Mouse (Mus musculus): ENCODE data around the gene Gng2. TPM values are rescaled to one million over a fixed set of nuclear protein-coding genes. Genes with fewer than 3 reads are reported as not detected.

Gng2 gene
- polyA plus RNA-seq, 1 experiment: 117 TPM

- H3K9me3 ChIP-seq (replicated peaks; ENCODE audit: control insufficient read depth, insufficient read depth, low read length, poor library complexity, severe bottlenecking): no peaks in the 10 kb centered on the region
- no peaks in the 10 kb centered on the region; the same call in 1 of the 2 replicates for H3K36me3 ChIP-seq (ENCODE audit: control insufficient read depth, insufficient read depth, low read length, poor library complexity, severe bottlenecking)
- TF ChIP-seq CTCF (IDR thresholded peaks at IDR 0.05; ENCODE audit: low read depth, low read length) (no peak), EP300 (IDR thresholded peaks at IDR 0.05; ENCODE audit: insufficient read depth, low read depth, low read length) (no peak), POLR2A (IDR thresholded peaks at IDR 0.05; ENCODE audit: insufficient read depth, low read length) (no peak)
- H3K4me3 ChIP-seq (ENCODE audit: low read depth, low read length): no peak overlapping the region
- no peak overlapping the region for H3K9ac ChIP-seq (ENCODE audit: low read depth, poor library complexity, severe bottlenecking)
- no peaks in the 10 kb centered on the region for H3K27me3 ChIP-seq (ENCODE audit: control insufficient read depth, insufficient read depth, low read length, poor library complexity, severe bottlenecking)
- H3K4me1 ChIP-seq (ENCODE audit: control insufficient read depth, insufficient read depth, low read length): no peaks in the 10 kb centered on the region
- no peak overlapping the region for H3K27ac ChIP-seq (ENCODE audit: insufficient read depth, low read length)
These were observed 22.4 kb downstream of the Gng2 start for GRCm38 (mm10) chr14:19955077-19955476.

DNA sequence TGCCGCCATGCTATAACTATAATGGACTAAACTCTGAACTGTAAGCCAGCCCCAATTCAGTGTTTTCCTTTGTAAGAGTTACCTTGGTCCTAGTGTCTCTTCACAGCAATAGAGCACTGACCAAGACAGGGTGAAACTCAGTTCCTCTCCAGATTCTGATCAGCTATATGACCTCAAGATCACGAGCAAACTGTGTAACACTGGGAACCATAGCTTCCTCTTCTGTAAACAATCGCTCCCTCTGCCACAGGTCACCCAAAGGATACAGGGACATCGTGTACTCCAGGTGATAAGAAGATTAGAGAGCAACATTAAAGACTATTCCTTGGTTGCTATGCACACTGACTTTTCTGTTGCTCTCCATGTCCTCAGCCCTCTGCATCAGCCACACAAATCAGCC, 26.6 kb downstream of the Gng2 start:
- H3K4me1 ChIP-seq (ENCODE audit: control insufficient read depth, insufficient read depth, low read length): no peaks in the 10 kb centered on the region
- H3K4me3 ChIP-seq (ENCODE audit: low read depth, low read length): no peak overlapping the region
- H3K9ac ChIP-seq (ENCODE audit: low read depth, poor library complexity, severe bottlenecking): no peak overlapping the region
- no peaks in the 10 kb centered on the region for H3K9me3 ChIP-seq (replicated peaks; ENCODE audit: control insufficient read depth, insufficient read depth, low read length, poor library complexity, severe bottlenecking)
- no peak for TF ChIP-seq POLR2A (IDR thresholded peaks at IDR 0.05; ENCODE audit: insufficient read depth, low read length)
- TF ChIP-seq EP300 (IDR thresholded peaks at IDR 0.05; ENCODE audit: insufficient read depth, low read depth, low read length): no peak
- no peak for TF ChIP-seq CTCF (IDR thresholded peaks at IDR 0.05; ENCODE audit: low read depth, low read length)
- H3K27me3 ChIP-seq (ENCODE audit: control insufficient read depth, insufficient read depth, low read length, poor library complexity, severe bottlenecking): no peaks in the 10 kb centered on the region
- H3K36me3 ChIP-seq (ENCODE audit: control insufficient read depth, insufficient read depth, low read length, poor library complexity, severe bottlenecking): no peaks in the 10 kb centered on the region
- H3K27ac ChIP-seq (ENCODE audit: insufficient read depth, low read length): no peak overlapping the region

GRCm38 (mm10) chr14:19949475-19949874, 28.0 kb downstream of the Gng2 start:
- Histone ChIP-seq H3K4me1 (ENCODE audit: control insufficient read depth, insufficient read depth, low read length) (no peaks in the 10 kb centered on the region), H3K9me3 (replicated peaks; ENCODE audit: control insufficient read depth, insufficient read depth, low read length, poor library complexity, severe bottlenecking) (no peaks in the 10 kb centered on the region), H3K4me3 (ENCODE audit: low read depth, low read length) (no peak overlapping the region), H3K36me3 (ENCODE audit: control insufficient read depth, insufficient read depth, low read length, poor library complexity, severe bottlenecking) (no peaks in the 10 kb centered on the region), H3K27me3 (ENCODE audit: control insufficient read depth, insufficient read depth, low read length, poor library complexity, severe bottlenecking) (no peaks in the 10 kb centered on the region), H3K27ac (ENCODE audit: insufficient read depth, low read length) (no peak overlapping the region), H3K9ac (ENCODE audit: low read depth, poor library complexity, severe bottlenecking) (no peak overlapping the region)
- TF ChIP-seq POLR2A (IDR thresholded peaks at IDR 0.05; ENCODE audit: insufficient read depth, low read length) (no peak), EP300 (IDR thresholded peaks at IDR 0.05; ENCODE audit: insufficient read depth, low read depth, low read length) (no peak), CTCF (IDR thresholded peaks at IDR 0.05; ENCODE audit: low read depth, low read length) (no peak)

DNA sequence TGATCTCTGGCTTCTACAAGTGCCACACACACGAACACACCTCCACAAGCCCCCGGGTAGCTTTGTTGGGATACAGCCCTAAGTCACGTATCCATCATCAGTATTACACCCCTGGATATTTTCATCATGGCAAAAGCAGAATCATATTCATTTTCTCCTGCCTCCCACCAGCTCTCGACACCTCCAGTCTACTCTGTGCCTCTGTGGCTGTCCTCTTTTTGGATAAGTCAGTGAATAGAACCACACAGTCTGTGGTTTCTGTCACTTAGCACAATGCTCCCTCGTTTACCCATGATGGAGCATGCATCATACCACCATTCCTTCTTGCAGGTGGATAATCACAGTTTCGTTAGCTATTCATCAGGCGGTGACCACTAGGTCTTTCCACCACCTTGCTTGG, 31.2 kb downstream of the Gng2 start:
- H3K4me3 ChIP-seq (ENCODE audit: low read depth, low read length): no peak overlapping the region
- H3K4me1 ChIP-seq (ENCODE audit: control insufficient read depth, insufficient read depth, low read length): no peaks in the 10 kb centered on the region
- H3K36me3 ChIP-seq (ENCODE audit: control insufficient read depth, insufficient read depth, low read length, poor library complexity, severe bottlenecking): no peaks in the 10 kb centered on the region
- TF ChIP-seq POLR2A (IDR thresholded peaks at IDR 0.05; ENCODE audit: insufficient read depth, low read length): no peak
- no peak for TF ChIP-seq CTCF (IDR thresholded peaks at IDR 0.05; ENCODE audit: low read depth, low read length)
- no peak for TF ChIP-seq EP300 (IDR thresholded peaks at IDR 0.05; ENCODE audit: insufficient read depth, low read depth, low read length)
- no peak overlapping the region for H3K9ac ChIP-seq (ENCODE audit: low read depth, poor library complexity, severe bottlenecking)
- H3K27ac ChIP-seq (ENCODE audit: insufficient read depth, low read length): no peak overlapping the region
- H3K27me3 ChIP-seq (ENCODE audit: control insufficient read depth, insufficient read depth, low read length, poor library complexity, severe bottlenecking): no peaks in the 10 kb centered on the region
- no peaks in the 10 kb centered on the region for H3K9me3 ChIP-seq (replicated peaks; ENCODE audit: control insufficient read depth, insufficient read depth, low read length, poor library complexity, severe bottlenecking)

GRCm38 (mm10) chr14:19942732-19943131, 34.7 kb downstream of the Gng2 start:
- Histone ChIP-seq H3K27ac (ENCODE audit: insufficient read depth, low read length) (no peak overlapping the region), H3K9me3 (replicated peaks; ENCODE audit: control insufficient read depth, insufficient read depth, low read length, poor library complexity, severe bottlenecking) (no peaks in the 10 kb centered on the region; the same call in 1 of the 2 replicates), H3K4me3 (ENCODE audit: low read depth, low read length) (no peak overlapping the region), H3K27me3 (ENCODE audit: control insufficient read depth, insufficient read depth, low read length, poor library complexity, severe bottlenecking) (no peaks in the 10 kb centered on the region), H3K4me1 (ENCODE audit: control insufficient read depth, insufficient read depth, low read length) (no peaks in the 10 kb centered on the region), H3K36me3 (ENCODE audit: control insufficient read depth, insufficient read depth, low read length, poor library complexity, severe bottlenecking) (no peaks in the 10 kb centered on the region), H3K9ac (ENCODE audit: low read depth, poor library complexity, severe bottlenecking) (no peak overlapping the region)
- TF ChIP-seq EP300 (IDR thresholded peaks at IDR 0.05; ENCODE audit: insufficient read depth, low read depth, low read length): no peak
- no peak for TF ChIP-seq CTCF (IDR thresholded peaks at IDR 0.05; ENCODE audit: low read depth, low read length)
- TF ChIP-seq POLR2A (IDR thresholded peaks at IDR 0.05; ENCODE audit: insufficient read depth, low read length): no peak

DNA sequence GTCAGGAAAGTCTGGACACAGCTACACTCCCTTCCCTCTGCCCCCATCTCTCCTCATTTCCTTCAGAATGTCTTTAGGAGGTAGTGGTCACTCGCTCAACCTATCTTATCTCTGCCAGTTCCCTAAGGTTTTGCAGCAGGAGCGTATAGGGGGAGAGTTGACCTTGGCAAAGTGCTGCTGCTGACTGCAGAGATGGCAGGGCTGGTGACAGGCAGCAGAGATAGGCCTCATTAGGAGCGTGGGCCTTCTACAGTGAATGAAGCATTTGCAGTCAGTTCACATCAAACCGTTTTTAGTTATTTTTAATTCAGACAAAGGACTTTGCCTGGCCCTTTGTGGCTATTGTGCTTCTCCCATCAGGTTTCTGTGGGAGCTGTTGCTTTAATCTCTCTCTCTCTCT, 35.1 kb downstream of the Gng2 start:
- Histone ChIP-seq H3K27ac (ENCODE audit: insufficient read depth, low read length) (no peak overlapping the region), H3K4me1 (ENCODE audit: control insufficient read depth, insufficient read depth, low read length) (no peaks in the 10 kb centered on the region), H3K4me3 (ENCODE audit: low read depth, low read length) (no peak overlapping the region), H3K9me3 (replicated peaks; ENCODE audit: control insufficient read depth, insufficient read depth, low read length, poor library complexity, severe bottlenecking) (no peaks in the 10 kb centered on the region; the same call in 1 of the 2 replicates), H3K36me3 (ENCODE audit: control insufficient read depth, insufficient read depth, low read length, poor library complexity, severe bottlenecking) (no peaks in the 10 kb centered on the region), H3K9ac (ENCODE audit: low read depth, poor library complexity, severe bottlenecking) (no peak overlapping the region), H3K27me3 (ENCODE audit: control insufficient read depth, insufficient read depth, low read length, poor library complexity, severe bottlenecking) (no peaks in the 10 kb centered on the region)
- TF ChIP-seq EP300 (IDR thresholded peaks at IDR 0.05; ENCODE audit: insufficient read depth, low read depth, low read length) (no peak), POLR2A (IDR thresholded peaks at IDR 0.05; ENCODE audit: insufficient read depth, low read length) (no peak), CTCF (IDR thresholded peaks at IDR 0.05; ENCODE audit: low read depth, low read length) (no peak)

Measured in ES-Bruce4 (cell line).